Mouse (Mus musculus) gonadal fat pad, adult 2 months (tissue): Measurements from ENCODE around the gene Psmb3. TPM values are rescaled to one million over a fixed set of nuclear protein-coding genes. Genes with fewer than 3 reads are reported as not detected.

Experiments used
- DNase-seq: peaks from one replicate; pipeline ENCODE4 v3.0.0-alpha.2; 2012; ENCODE audit warnings: low read depth
- polyA plus RNA-seq: library from polyadenylated mRNA; depleted of rRNA; stranded (reverse); fragments of >200 nt; gene quantifications from 2 replicates; pipeline ENCODE4 v1.2.3, GENCODE M21; 2012; rRNA removed

The Psmb3 gene
- polyA plus RNA-seq, 1 experiment = 453 TPM

GRCm38 (mm10) chr11:97758125-97758524 is 54.9 kb downstream of the Psmb3 start:
- DNase-seq = no peak

- DNase-seq = no peak
Observed at GRCm38 (mm10) chr11:97758942-97759341, 55.7 kb downstream of the Psmb3 start.

- no peak for DNase-seq
Observed at GRCm38 (mm10) chr11:97761638-97762037, 58.4 kb downstream of the Psmb3 start.

Other genes with a start within 250 kb of the Psmb3 start
- 0.07 and 0.24 TPM in 2 replicates for gene 4933428G20Rik, start 203.1 kb upstream of the Psmb3 start, polyA plus RNA-seq
- 0.77 and 1.2 TPM in 2 replicates for gene Srcin1, start 127.2 kb upstream of the Psmb3 start, polyA plus RNA-seq
- 0.51 and 0.62 TPM in 2 replicates for gene Epop, start 73.7 kb upstream of the Psmb3 start, polyA plus RNA-seq
- 24.5 and 28.8 TPM in 2 replicates for gene Mllt6, start 40.0 kb upstream of the Psmb3 start, polyA plus RNA-seq
- 54.1 and 83.1 TPM in 2 replicates for gene Cisd3, start 17.6 kb upstream of the Psmb3 start, polyA plus RNA-seq
- 33.7 and 43.8 TPM in 2 replicates for gene Pcgf2, start 2.9 kb upstream of the Psmb3 start, polyA plus RNA-seq
- gene Pip4k2b, start 41.3 kb downstream of the Psmb3 start, polyA plus RNA-seq = 16.5 and 17.9 TPM in 2 replicates
- gene Cwc25, start 63.2 kb downstream of the Psmb3 start, polyA plus RNA-seq = 8.3 and 8.7 TPM in 2 replicates
- 0.70 TPM in 1 of 2 replicates, not detected in the other for gene 1700001P01Rik, start 72.5 kb downstream of the Psmb3 start, polyA plus RNA-seq
- 161 and 167 TPM in 2 replicates for gene Rpl23, start 79.0 kb downstream of the Psmb3 start, polyA plus RNA-seq
- 106 and 107 TPM in 2 replicates for gene Lasp1, start 95.6 kb downstream of the Psmb3 start, polyA plus RNA-seq
- 1.3 and 2.1 TPM in 2 replicates for gene B230217C12Rik, start 137.4 kb downstream of the Psmb3 start, polyA plus RNA-seq
- gene Fbxo47, start 180.8 kb downstream of the Psmb3 start, polyA plus RNA-seq = 0.39 and 1.2 TPM in 2 replicates